Mouse (Mus musculus): ENCODE results near the gene Slain1.

Gene Slain1

GRCm38 (mm10) chr14:103649896-103650334 is at the start of gene Slain1:
Slain1 (plus strand) TSS chr14:103650228.
- DNase-seq (ENCODE audit: low spot score): peak; percentile 81

GRCm38 (mm10) chr14:103608063-103608462 is 42.0 kb upstream of the Slain1 start:
- DNase-seq (ENCODE audit: low spot score): no peak

- no peak for DNase-seq (ENCODE audit: low spot score)
Observed at GRCm38 (mm10) chr14:103613573-103614271, 36.3 kb upstream of the Slain1 start.

- DNase-seq (ENCODE audit: low spot score): no peak
Observed at GRCm38 (mm10) chr14:103614272-103614587, 35.8 kb upstream of the Slain1 start.

GRCm38 (mm10) chr14:103619756-103620155 is 30.3 kb upstream of the Slain1 start:
- DNase-seq (ENCODE audit: low spot score): no peak

GRCm38 (mm10) chr14:103621207-103621606 is 28.8 kb upstream of the Slain1 start:
- no peak for DNase-seq (ENCODE audit: low spot score)

GRCm38 (mm10) chr14:103626100-103626499 is 23.9 kb upstream of the Slain1 start:
- DNase-seq (ENCODE audit: low spot score): no peak

- no peak for DNase-seq (ENCODE audit: low spot score)
Observed at GRCm38 (mm10) chr14:103629639-103630364, 20.2 kb upstream of the Slain1 start.

- DNase-seq (ENCODE audit: low spot score): no peak
Observed at GRCm38 (mm10) chr14:103630545-103630944, 19.5 kb upstream of the Slain1 start.

- no peak for DNase-seq (ENCODE audit: low spot score)
Observed at GRCm38 (mm10) chr14:103643933-103644332, 6.1 kb upstream of the Slain1 start.

- DNase-seq (ENCODE audit: low spot score): no peak
Observed at GRCm38 (mm10) chr14:103647981-103648380, 2.0 kb upstream of the Slain1 start.

GRCm38 (mm10) chr14:103648623-103649255 is 1.3 kb upstream of the Slain1 start:
- DNase-seq (ENCODE audit: low spot score): no peak

GRCm38 (mm10) chr14:103649302-103649701 is 726 bp upstream of the Slain1 start:
- no peak for DNase-seq (ENCODE audit: low spot score)

- peak; percentile 26 for DNase-seq (ENCODE audit: low spot score)
Observed at GRCm38 (mm10) chr14:103650413-103651101, 529 bp downstream of the Slain1 start.

GRCm38 (mm10) chr14:103651106-103651505 is 1.1 kb downstream of the Slain1 start:
- no peak for DNase-seq (ENCODE audit: low spot score)

- no peak for DNase-seq (ENCODE audit: low spot score)
Observed at GRCm38 (mm10) chr14:103651562-103651961, 1.5 kb downstream of the Slain1 start.

- no peak for DNase-seq (ENCODE audit: low spot score)
Observed at GRCm38 (mm10) chr14:103652524-103652923, 2.5 kb downstream of the Slain1 start.

- no peak for DNase-seq (ENCODE audit: low spot score)
Observed at GRCm38 (mm10) chr14:103653800-103654199, 3.8 kb downstream of the Slain1 start.

- DNase-seq (ENCODE audit: low spot score): no peak
Observed at GRCm38 (mm10) chr14:103655448-103655847, 5.4 kb downstream of the Slain1 start.

GRCm38 (mm10) chr14:103657876-103658275 is 7.8 kb downstream of the Slain1 start:
- no peak for DNase-seq (ENCODE audit: low spot score)

GRCm38 (mm10) chr14:103663026-103663425 is 13.0 kb downstream of the Slain1 start:
- no peak for DNase-seq (ENCODE audit: low spot score)

GRCm38 (mm10) chr14:103664391-103664790 is 14.4 kb downstream of the Slain1 start:
- DNase-seq (ENCODE audit: low spot score): no peak

Measured in spleen, adult 12 weeks (tissue).